ENCODE assay signal across 16 mouse cellular contexts in the genomic region with DNA sequence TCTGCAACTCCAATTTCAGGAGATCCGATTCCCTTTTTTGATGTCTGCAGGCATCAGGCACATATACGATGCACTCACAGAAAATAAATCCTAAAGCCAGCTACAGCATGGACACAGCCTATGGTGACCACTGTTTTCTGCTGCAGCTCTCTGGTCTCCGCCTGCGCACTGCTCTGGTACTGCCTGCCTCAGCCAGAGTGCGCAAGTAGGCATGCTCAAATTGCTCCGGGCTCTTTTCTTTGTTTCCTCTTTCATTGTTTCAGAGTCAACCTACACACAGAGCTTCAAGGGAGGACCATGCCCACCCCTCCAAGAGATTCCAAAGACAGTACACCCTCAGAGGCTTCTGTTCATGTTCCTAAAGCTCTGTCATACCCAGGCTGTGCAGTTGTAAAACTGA.
DNase-seq lines count a peak whose midpoint lies in the region; ATAC-seq lines count a peak whose summit lies in the region.
"Had no signal": no experiment of that assay in that cellular context is flagged by ENCODE, and none has a peak within 500 bp of the region (broad histone marks: within the 10 kb centered on the region; RNA-seq: fewer than 3 reads in every experiment).

No protein-coding gene starts in this region.

- H3K9me3 ChIP-seq in hindbrain, embryonic 13.5 days, result no peaks in the 10 kb centered on the region
- H3K9me3 ChIP-seq in neural tube, embryonic 15.5 days (replicated peaks), result no peaks in the 10 kb centered on the region
- H3K9me3 ChIP-seq: embryonic facial prominence, embryonic 10.5 days; liver, embryonic 13.5 days had no signal

- peak; percentile 56 for DNase-seq in heart, adult 11 months
- DNase-seq in heart, adult 18-20 months, result no peak
- DNase-seq in retina, postnatal 1 day, result peak; percentile 11
- no peak for DNase-seq in retina, embryonic 14.5 days (ENCODE audit: low spot score)
- DNase-seq in adipocyte (ENCODE audit: low spot score), result no peak
- DNase-seq in gastrocnemius, postnatal 4 days (ENCODE audit: low spot score in 2 of 2), result no peak
- DNase-seq: adrenal gland, adult 8-10 months; cerebellum, adult 2 months; kidney, adult 2 months; kidney, postnatal 14 days; liver, embryonic 13.5 days; right cerebral cortex, postnatal 4 days; thymus, postnatal 36 days had no signal

- H3K4me3 ChIP-seq in hindbrain, embryonic 13.5 days, result no peak overlapping the region
- no peak overlapping the region for H3K4me3 ChIP-seq in neural tube, embryonic 15.5 days (replicated peaks)
- H3K4me3 ChIP-seq: embryonic facial prominence, embryonic 10.5 days; liver, embryonic 13.5 days had no signal

- 0 out of 2 replicates have a peak, but pooled peaks cover 3% of the 10 kb centered on the region for H3K4me1 ChIP-seq in hindbrain, embryonic 13.5 days (replicated peaks)
- H3K4me1 ChIP-seq in neural tube, embryonic 15.5 days, result no peaks in the 10 kb centered on the region
- H3K4me1 ChIP-seq: liver, embryonic 13.5 days had no signal

- no peak overlapping the region for H3K4me2 ChIP-seq in hindbrain, embryonic 13.5 days
- H3K4me2 ChIP-seq in neural tube, embryonic 15.5 days, result no peak overlapping the region
- H3K4me2 ChIP-seq: liver, embryonic 13.5 days had no signal

- H3K27me3 ChIP-seq in hindbrain, embryonic 13.5 days, result no peaks in the 10 kb centered on the region
- H3K27me3 ChIP-seq in neural tube, embryonic 15.5 days (replicated peaks), result no peaks in the 10 kb centered on the region
- H3K27me3 ChIP-seq: liver, embryonic 13.5 days had no signal

- 0 out of 2 replicates have a peak, but pooled peaks have one; percentile 18 for ATAC-seq in hindbrain, embryonic 13.5 days (ENCODE audit: low FRiP score)
- peak; percentile 55; the same call in 1 of the 2 replicates for ATAC-seq in neural tube, embryonic 15.5 days (ENCODE audit: low FRiP score)

- H3K36me3 ChIP-seq in hindbrain, embryonic 13.5 days, result peaks cover 59% of the 10 kb centered on the region
- peaks cover 30% of the 10 kb centered on the region for H3K36me3 ChIP-seq in neural tube, embryonic 15.5 days

- 63% methylated on average over 6 of the region's 6 CpGs for WGBS in hindbrain, embryonic 13.5 days
- WGBS in neural tube, embryonic 15.5 days, result 68% methylated on average over 6 of the region's 6 CpGs

- 0 out of 2 replicates have a peak overlapping the region, but pooled peaks have one; percentile 8 for H3K9ac ChIP-seq in hindbrain, embryonic 13.5 days
- no peak overlapping the region for H3K9ac ChIP-seq in neural tube, embryonic 15.5 days (replicated peaks)
- H3K9ac ChIP-seq: liver, embryonic 13.5 days had no signal

- peak overlapping the region; percentile 60; the same call in 1 of the 2 replicates for H3K27ac ChIP-seq in hindbrain, embryonic 13.5 days
- H3K27ac ChIP-seq in neural tube, embryonic 15.5 days (replicated peaks), result no peak overlapping the region
- H3K27ac ChIP-seq: embryonic facial prominence, embryonic 10.5 days; liver, embryonic 13.5 days had no signal

Comparison
In these comparisons a context has a peak if more than half of its experiments do, and no peak if none do; other contexts are left out.
1. DNase-seq: peak in heart, adult 11 months (single experiment) and retina, postnatal 1 day (single experiment); none in heart, adult 18-20 months (0 of 2), retina, embryonic 14.5 days (single experiment), adipocyte (single experiment) and gastrocnemius, postnatal 4 days (0 of 2).